Mouse (Mus musculus): ENCODE measurements around the gene Fcnb.

DNA sequence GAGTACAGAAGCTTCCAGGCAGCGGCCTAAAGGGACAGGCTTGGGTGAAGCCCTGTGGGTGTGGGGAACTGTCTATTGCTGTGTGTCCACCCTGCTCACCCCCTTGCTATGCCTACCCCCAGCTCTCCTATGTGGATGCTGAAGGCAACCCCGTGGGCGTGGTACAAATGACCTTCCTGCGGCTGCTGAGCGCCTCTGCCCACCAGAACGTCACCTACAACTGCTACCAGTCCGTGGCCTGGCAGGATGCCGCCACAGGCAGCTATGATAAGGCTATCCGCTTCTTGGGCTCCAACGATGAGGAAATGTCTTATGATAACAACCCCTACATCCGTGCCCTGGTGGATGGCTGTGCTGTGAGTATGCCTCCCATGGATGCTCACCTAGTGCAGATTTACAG lies 52.2 kb downstream of the Fcnb start:
- TF ChIP-seq CTCF (IDR thresholded peaks at IDR 0.05; ENCODE audit: low read depth) (no peak), EP300 (IDR thresholded peaks at IDR 0.05; ENCODE audit: low read depth) (peak; percentile 75)
